Mouse (Mus musculus): ENCODE data around the gene Btrc.

DNA sequence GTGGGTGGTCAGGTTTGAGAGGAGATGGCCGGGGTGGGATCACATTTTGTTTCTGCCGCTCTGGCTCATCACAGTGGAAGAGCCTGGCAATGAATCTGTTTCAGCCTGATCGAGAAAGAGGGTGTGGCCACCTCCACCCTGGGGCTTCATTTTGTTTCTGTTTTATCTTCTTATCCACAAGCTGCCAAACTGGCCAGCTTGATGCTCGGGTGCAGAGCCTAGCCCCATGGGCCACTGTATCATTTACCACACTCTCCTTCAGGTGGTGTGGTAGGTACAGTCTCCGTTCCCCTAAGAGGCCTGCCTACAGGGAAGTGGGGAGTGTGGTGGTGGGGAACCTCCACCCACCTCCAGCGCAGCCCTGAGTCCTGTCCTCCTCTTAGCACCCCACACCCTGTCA, 209.5 kb downstream of the Btrc start:
- TF ChIP-seq CTCF (IDR thresholded peaks at IDR 0.05; ENCODE audit: low read depth) (no peak), EP300 (optimal IDR thresholded peaks at IDR 0.05) (no peak)
